Mouse (Mus musculus): ENCODE results near the gene Atp5g3.

Gene Atp5g3

DNA sequence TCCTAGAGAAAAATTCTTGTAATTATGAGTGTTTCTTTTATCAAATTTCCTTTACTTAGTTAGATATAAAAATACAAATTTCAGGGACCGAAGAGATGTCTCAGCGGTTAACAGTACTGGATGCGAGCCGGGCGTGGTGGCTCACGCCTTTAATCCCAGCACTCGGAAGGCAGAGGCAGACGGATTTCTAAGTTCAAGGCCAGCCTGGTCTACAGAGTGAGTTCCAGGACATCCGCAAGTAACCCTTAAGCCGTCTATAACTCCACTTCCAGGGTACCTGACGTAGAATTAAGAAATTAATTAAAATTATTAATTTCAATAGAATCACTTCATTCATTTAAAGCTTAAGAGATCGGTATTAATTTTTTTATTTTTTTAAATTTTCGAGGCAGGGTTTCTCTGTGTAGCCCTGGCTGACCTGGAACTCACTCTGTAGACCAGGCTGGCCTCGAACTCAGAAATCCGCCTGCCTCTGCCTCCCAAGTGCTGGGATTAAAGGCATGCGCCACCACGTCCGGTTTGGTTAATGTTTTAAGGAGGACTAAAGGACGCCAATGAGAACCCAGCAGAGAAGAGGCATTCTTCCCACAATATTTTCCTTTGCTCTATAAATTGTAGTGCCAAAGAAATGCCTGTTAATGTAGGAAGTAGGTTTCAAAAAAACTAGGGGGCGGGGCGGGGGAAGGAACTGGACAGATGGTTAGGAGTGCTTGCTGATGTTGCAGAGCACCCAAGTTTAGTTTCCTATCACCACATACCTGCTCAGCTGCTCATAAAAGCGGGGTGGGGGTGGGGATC is 17.5 kb downstream of the Atp5g3 start:
- no peak for DNase-seq (ENCODE audit: low spot score)

DNA sequence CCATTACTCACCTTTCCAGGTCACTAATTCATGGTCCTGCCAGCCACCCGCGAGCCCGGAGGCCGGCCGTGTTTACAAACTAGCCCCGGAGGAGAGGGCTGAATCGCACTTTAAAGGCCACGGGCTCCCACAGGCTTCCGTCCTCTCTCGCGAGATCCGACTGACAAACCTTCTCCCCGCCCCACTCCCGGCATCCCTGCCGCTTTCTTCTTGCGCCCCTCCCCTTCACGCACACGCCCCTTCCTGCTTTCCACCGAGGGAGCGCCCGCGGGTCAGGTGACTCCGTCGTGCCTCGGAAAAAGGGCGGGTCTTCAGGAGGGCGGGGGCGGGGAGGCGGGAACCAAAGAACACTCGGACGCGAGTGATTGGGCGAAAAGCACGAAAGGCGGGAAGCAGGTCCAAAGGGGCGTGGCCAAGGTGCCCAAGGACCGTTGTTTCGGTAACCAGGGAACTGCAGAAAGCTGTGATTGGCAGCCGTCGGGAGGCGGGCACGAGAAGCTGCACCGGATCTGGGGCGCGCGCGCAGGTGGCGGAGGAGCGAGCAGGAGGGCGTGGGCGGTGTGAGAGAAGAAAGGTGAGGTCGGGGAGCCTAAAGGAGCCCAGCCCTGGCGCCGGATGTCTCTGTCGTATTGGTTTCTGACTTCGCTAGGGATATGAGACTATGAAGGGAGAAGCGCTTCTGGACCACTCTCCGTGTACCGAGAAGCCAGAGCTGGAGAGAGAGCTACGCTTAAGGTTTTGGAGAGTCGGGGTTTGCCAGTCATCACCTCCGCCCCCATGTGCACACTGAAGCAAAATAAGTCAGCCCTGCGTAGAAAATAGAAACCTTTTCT is 18.4 kb downstream of the Atp5g3 start, which contains the start of gene Atf2:
TSS of gene Atf2 (minus strand) at position 176 of the 833 bp plus-strand sequence.
- peak; percentile 100 for DNase-seq (ENCODE audit: low spot score)

DNA sequence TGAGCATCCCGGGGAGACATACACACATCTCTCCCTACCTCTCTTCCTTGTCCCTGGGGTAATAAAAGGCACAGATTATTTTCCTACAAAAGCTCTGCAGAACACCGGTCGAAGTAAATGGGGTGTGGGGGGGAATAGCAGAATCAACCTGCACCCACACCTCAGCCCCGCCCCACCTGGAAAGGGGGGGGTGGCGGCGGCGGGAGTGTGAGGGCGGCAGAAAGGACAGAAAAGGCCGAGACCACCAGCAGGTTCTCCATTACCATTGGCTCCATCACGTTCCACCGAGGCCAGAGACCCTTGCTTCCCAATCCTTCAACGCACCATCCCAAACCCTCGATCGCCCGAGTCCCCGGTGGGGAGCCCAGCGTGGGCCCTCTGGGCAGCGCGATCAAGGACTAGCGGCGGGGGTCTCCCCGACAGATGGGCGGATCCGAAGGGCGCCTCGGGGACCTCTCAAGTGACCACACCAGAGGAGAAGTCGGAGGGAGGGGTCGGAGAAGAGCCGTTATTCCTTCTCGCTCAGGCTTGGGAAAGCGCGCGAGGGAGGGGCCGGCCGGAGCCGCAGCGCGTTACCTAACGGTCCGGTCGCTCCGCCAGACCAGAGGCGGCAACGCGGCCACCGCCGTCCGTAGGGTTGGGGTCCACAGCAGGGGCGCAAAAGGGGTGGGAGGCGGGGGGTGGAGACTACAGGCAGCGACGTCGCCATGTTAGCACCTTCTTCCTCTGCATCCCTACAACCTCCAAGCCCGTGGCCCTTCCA is 19.2 kb downstream of the Atp5g3 start:
- peak; percentile 79 for DNase-seq (ENCODE audit: low spot score)

DNA sequence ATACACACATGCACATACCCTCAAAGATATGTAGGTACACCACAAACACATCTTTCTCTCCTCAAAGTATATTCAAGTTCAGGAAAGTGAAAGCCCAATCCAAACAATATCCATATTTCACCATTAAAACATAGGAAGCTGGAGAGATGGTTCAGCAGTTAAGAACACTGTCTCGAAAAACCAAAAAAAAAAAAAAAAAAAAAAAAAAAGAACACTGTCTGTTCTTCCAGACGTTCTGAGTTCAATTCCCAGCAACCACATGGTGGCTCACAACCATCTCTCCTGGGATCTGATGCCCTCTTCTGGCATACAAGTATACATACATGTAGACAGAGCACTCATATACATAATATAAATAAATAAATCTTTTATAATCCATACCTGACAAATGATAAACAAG is 25.1 kb downstream of the Atp5g3 start:
- no peak for DNase-seq (ENCODE audit: low spot score)

DNA sequence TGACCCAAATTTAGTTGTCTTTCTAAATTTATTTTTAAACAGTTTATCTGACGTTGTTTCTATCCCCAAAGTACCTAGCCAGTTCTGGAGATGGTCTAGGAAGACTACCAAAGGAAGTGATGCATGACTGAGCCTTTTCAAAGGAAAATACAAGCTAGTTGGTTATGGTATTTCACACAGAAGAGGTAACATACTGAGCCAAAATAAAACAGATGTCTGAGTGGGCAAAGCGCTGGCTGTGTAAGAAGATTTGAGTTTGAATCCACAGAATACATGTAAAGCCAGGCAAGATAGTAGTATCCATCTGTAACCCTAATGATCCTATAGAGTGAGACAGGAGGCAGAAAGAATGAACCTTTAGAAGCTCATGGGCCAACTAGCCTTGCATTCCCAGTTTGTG is 33.2 kb downstream of the Atp5g3 start:
- no peak for DNase-seq (ENCODE audit: low spot score)

DNA sequence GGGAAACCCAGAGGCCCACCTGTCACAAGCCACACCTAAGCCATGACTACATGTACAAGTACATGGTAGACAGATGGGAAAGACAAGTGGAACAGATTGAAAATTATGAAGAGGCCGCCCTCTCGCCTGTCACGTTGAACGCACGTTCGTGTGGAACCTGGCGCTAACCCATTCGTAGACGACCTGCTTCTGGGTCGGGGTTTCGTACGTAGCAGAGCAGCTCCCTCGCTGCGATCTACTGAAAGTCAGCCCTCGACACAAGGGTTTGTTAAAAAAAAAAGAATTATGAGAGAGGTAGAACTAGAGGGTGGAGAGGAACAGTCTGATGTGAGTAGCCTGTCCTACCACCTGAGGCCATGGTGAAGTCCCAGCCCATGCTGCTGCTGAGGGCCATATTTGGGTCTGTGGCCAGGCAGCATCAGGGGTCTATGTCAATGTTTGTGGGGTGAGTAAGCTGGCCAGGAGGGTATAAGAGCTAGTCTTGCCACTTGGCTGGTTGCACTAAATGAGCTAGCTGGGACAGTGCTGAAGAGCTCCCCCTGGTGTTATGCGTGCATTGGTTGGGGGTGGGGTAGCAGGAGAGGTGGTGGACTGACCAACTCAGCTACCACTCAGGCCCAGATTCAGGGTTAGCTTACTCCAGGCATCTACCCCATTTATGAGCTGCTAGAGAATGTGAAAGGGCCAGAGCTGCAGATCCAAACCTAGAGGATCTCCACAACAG is 43.2 kb downstream of the Atp5g3 start:
- peak; percentile 54 for DNase-seq (ENCODE audit: low spot score)

DNA sequence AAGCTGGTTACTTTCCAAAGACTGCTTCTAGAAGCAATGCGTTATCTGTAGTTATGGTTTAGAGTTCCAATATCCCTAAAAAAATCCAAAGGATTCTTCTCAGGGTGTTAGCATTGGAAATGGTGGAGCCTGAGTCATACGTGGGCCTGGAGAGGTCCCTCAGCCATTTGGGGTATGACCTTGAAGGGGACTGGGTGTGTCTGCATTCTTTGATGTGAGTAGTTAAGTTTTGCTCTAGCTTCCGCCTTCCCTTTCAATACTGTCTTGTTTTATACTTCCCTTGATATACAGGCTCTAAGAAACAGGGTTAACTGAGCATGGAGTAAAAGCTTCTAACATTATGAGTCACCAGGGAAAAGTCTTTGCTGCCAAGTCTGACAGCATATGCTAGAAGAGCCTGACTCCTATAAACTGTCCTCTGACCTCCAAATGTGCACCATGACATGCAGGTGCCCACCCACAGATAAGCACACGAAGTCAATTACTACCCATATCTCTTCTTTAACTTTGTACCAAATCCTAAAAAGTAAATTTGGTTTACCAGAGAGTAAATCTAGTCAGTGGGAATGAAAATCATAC is 51.0 kb downstream of the Atp5g3 start:
- no peak for DNase-seq (ENCODE audit: low spot score)

All from testis, postnatal 14 days (tissue).